Mouse (Mus musculus): Measurements from ENCODE around the gene Zfp956.
A peak's percentile ranks its signal among the peaks of the same experiment; 100 is the strongest.

DNA sequence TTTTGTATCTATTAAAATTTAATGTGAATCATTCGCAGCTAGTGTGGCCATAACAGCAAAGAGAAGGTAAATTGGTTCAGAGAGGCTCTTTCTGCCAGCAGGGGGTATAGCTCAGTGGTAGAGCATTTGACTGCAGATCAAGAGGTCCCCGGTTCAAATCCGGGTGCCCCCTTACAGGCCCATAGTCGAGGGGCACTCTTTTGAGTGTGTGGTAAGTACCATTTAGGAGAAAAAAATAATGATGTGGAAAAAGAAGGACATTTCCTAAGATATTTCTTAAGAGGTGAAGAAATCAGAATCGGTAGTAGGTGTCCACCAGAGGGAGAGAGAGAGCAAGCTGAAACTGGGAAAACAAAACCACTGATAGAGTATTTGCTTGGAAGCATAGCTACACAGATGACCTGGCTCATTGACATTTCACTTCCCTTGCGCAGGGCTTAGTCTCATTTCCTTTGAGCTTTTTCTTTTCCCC is 25.7 kb downstream of the Zfp956 start:
- no peak for TF ChIP-seq POLR2A (IDR thresholded peaks at IDR 0.05; ENCODE audit: extremely low read depth, insufficient read depth, low read length)
- peak; percentile 47 for TF ChIP-seq CTCF (IDR thresholded peaks at IDR 0.05; ENCODE audit: low read depth, low read length)

All from liver, adult 2 months (tissue).